Mouse (Mus musculus) mouse trophoblast stem cell (cell line): Measurements from ENCODE around the gene Lsm14a.
"Not testable (repeated sequence)": the region's sequence is repeated elsewhere in the genome, so short reads cannot be mapped to it uniquely, and the experiment has no call there.

Source experiments
- in situ Hi-C, 2 experiments: fragments of 300-500 bp; cut with MseI, MboI; formaldehyde crosslinking; loops; 2 replicates in 1 of 2; 3 replicates in 1 of 2; pipeline ENCODE4 v1.15.1; 2025

Lsm14a gene

DNA sequence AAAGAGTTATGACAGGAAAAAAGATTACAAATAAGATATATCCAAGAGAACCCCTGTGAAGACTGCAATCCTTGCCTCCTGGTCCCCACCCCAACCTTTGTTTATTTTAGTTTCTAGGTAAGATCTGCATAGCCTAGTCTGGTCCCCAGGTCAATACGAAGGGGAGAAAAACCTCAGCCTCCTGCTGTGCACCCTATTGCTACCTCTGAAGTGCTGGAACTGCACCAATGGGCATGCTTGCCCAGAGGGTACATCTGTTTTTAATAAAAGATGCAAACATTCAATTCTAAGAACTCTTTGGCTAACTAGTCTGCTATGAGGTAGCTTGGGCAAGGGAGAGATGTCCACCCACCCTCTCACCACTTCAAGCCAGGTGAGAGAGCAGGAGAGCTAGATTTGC lies 19.2 kb downstream of the Lsm14a start:
- in situ Hi-C loops, result no loop called here

DNA sequence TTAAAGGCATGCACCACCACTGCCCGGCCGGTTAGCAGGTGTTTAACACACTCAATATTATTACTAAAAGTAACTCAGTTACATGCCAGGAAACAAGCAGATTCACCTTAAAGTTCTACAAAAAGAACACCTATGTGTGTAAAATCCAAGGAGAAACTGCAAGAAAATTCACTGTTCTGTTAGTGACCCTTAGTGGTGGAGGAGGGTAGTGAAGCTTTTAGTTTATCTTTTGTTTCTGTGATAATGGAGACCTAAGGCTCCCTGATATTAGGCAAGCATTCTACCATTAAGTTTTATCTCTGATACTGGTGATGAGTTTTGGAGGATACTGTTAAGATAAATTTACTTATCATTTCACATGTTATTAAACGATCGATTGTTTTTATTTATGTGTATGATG lies 37.5 kb downstream of the Lsm14a start:
- in situ Hi-C loops, result loop anchor here in 1 of 2 experiments (10.0 kb wide), 1 partner anchor 91 kb away; no protein-coding TSS in a partner anchor

DNA sequence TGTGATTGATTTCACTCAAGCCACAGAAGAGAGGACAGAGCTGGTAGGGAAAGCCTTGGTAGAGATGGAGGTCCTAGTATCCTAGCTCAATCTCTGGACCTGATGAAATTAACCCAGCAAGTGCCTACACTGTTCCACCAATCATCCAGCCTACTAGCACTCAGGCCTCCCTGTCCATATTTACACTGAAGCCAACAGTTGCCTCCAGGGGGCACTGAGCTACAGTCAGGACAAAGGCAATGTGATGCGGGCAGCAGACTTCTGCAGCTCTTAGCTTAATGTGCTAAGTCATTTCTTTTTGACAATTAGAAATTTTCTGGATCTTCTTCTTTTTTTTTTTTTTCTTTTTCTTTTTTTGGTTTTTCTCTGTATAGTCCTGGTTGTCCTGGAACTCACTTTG lies 41.1 kb downstream of the Lsm14a start:
- in situ Hi-C loops, result loop anchor here (5.0 to 10.0 kb wide), 2 partner anchors 87 to 105 kb away; no protein-coding TSS in a partner anchor

DNA sequence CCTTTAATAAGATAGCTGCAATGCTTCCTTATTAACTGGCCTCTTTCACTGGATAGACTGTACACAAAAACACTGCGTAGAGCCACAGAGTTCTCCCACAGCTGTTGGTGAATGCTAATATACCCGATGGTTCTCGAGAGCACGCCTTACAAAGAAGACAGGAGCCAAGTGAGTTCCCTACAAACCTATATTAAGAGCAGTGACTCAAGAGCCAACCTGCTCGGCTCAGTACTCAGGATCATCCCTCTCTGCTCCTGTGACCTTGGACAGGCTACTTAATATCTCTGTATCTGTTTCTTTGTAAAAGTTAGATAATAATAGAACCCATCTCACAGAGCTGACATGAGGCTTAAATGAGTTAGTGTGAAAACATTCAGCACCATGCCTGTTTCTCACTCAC lies 42.9 kb downstream of the Lsm14a start:
- in situ Hi-C loops, result loop anchor here (5.0 to 10.0 kb wide), 2 partner anchors 85 to 103 kb away; no protein-coding TSS in a partner anchor

DNA sequence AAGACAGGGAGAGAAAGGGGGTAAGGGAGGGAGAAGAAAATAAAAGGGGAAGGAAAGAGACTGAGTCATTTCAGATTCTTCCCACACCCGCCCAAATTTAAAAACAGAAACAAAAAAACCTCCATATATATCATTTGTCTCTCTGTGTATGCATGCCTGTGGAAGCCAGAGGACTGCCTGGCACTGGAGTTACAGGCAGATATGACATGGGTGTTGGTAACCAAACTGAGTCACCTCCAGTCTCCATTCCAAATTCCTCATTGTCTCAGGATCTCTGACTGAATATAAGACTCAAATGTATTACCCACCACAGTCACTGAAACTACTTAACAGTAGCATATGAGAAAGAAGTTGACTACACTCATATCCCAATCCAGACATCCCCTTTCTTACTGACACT lies 45.1 kb downstream of the Lsm14a start:
- in situ Hi-C loops, result no loop called here

DNA sequence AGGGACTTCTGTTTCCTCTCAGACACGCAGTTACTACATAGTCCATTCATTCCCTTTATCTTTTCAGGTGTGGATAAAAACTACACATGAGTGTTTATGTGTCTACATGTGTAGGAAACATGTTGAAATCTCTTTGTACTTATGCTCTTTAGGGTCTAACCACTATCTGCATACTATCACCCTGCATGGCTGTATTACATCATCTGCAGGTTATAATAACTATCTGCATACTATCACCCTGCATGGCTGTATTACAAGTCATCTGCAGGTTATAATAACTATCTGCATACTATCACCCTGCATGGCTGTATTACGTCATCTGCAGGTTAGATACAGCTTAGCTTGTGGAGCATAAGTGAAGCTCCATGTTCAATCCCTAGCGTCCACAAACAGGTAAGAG lies 46.1 kb downstream of the Lsm14a start:
- in situ Hi-C loops, result no loop called here

DNA sequence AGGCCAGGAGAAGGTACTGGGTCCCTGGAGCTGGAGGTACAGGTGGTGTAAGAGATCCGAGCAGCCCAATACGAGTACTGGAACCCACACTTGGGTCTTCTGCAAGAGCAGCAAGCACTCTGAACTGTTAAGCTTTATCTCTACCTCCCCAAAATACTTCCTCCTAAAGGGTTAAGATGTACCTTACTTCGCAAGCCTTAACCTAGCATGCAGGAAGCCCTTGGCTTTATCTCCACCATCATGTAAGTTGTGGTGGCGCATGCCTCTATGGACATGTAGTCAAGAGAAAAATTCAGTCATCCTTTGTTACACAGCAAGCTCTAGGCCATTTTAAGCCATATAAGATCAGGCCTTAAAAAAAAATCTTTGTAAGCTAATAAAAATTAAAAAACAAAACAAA lies 46.6 kb downstream of the Lsm14a start:
- in situ Hi-C loops, result no loop called here

- in situ Hi-C loops, result no loop called here
Measured at GRCm38 (mm10) chr7:34342040-34342793, 50.9 kb downstream of the Lsm14a start.

DNA sequence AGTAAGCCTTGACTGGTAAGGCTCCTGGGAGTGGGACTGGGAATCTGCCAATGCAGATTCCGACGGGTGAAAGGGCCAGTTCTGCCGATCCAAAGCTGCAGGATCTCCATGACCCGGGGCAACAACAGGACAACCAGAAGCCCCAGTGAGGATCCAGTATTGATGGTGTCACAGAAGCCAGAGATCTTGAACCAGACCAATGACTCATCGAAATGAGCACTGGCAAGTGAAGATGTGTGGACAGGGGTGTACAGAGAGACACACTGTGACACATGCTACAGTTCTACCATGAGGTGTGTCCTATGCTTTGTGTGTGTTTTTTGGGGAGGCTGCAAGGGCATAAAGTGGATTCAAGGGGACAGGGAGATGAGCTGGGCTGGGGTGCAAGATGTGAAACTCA lies 52.3 kb downstream of the Lsm14a start:
- in situ Hi-C loops, result no loop called here

- in situ Hi-C loops, result no loop called here
Measured at GRCm38 (mm10) chr7:34339164-34339489, 54.0 kb downstream of the Lsm14a start.

DNA sequence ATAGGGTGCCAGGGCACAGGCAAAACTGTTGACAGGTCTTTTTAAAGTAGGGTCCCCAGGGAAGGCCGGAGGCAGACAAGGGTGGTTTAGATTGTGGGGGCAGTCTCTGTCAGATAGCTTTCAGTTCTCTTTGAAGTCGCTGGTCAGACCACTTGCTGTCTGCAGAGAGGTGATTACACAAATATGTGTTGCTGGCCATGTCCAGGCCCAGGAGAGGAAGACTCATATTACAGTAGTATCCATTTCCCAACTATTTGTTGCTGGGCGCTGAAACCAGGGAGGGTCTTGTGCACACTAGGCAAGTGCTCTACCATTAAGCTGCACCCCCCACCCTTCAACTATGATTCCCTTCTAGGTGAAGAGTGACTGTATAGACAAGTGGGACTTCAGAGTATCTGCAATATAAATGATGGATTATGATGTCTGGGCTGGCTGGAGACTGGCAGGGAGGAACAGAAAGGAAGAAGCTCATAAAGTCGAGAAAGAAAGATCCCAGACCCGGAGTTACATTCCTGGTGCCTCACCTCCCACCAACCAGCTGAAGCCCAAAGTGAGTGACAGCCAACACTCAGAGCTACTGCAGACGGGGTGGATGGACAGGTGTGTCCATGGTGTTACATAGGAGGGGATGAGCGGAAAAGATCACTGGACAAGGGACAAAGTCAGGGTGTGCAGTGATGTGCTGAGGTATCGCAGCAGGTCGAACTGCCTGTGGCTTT lies 54.5 kb downstream of the Lsm14a start:
- in situ Hi-C loops, result no loop called here

DNA sequence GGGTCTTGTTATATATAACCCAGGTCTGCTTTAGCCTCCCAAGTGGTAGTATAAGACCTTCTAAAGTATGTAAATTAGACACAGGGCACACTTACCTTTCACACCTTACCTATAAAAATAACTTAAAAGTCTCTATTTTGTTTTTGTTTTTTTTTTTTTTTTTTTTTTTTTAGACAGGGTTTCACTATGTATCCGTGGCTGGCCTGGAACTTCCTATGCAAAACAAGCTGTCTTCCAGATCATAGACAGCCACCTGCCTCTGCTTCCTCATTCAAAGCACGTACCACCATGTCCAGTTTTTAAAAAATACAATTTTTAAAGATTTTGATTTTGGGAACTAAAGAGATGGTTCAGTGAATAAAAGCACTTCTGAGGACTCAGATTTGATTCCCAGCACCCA lies 55.8 kb downstream of the Lsm14a start:
- in situ Hi-C loops, result no loop called here

DNA sequence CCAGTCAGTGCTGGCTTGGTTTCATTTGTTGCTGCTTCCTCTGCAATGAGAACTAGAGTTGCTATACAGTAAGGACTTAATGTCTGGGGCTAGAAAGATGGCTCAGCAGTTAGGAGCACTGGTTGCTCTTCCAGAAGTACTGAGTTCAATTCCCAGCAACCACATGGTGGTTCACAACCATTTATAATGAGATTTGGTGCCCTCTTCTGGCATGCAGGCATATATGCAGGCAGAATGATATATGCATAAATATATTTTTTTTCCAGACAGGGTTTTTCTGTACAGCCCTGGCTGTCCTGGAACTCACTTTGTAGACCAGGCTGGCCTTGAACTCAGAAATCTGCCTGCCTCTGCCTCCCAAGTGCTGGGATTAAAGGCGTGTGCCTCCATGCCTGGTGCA lies 56.6 kb downstream of the Lsm14a start:
- in situ Hi-C loops, result not testable (repeated sequence)

DNA sequence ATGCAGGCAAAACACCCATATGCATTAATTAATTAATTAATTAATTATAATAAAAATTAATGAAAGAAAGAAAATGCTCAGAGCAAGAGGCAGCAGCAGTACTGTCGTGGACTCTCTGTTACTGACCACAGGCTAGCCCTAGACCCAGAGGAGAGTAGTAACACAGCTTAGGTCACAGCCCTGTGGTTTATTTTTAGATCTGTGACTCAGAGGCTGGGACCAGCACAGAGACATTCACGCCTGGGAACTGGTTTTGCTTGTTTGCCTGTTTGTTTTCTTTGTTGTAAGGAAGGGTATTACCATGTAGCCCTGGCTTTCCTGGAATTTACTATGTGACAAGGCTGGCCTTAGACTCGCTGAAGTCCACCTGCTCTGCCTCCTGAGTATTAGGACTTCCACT lies 65.6 kb downstream of the Lsm14a start:
- in situ Hi-C loops, result no loop called here

GRCm38 (mm10) chr7:34324857-34325256 lies 68.3 kb downstream of the Lsm14a start:
- in situ Hi-C loops, result no loop called here

DNA sequence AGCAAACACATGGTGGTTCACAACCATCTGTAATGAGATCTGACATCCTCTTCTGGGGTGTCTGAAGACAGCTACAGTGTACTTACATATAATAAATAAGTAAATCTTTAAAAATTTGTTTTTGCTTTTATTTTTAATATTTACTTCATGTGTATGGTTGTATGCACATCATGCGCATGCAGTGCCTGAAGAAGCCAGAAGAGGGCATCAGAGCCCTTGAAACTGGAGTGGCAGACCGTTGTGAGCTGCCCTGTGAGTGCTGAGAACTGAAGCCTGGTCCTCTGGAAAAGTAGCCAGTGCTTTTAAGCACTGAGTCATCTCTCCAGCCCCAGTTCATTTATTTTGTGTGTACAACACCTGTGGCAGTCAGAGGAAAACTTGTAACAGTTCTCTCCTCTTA lies 69.1 kb downstream of the Lsm14a start:
- in situ Hi-C loops, result no loop called here

DNA sequence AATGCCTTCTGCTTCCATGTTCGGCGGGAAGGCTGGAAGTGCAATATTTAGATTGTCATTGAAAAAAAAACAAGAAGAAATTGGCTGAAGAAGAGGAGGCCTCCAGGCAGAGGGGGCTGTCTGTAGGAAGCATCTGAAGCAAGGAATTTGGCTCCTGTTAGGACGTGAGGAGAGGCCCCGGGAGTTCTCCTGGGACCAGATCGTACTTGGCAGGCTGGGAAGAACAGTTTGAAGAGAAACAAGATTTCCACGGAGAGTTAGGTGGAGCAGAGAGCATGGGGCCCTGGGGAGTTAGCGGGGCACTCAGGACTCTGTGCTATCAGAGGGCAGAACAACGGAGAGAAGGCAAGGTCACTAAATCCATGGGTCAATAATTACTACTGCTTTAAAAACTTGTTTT lies 69.8 kb downstream of the Lsm14a start:
- in situ Hi-C loops, result no loop called here

- in situ Hi-C loops, result no loop called here
Measured at GRCm38 (mm10) chr7:34321958-34322357, 71.2 kb downstream of the Lsm14a start.

- in situ Hi-C loops, result no loop called here
Measured at GRCm38 (mm10) chr7:34321119-34321518, 72.0 kb downstream of the Lsm14a start.

- in situ Hi-C loops, result no loop called here
Measured at GRCm38 (mm10) chr7:34319957-34320356, 73.2 kb downstream of the Lsm14a start.

DNA sequence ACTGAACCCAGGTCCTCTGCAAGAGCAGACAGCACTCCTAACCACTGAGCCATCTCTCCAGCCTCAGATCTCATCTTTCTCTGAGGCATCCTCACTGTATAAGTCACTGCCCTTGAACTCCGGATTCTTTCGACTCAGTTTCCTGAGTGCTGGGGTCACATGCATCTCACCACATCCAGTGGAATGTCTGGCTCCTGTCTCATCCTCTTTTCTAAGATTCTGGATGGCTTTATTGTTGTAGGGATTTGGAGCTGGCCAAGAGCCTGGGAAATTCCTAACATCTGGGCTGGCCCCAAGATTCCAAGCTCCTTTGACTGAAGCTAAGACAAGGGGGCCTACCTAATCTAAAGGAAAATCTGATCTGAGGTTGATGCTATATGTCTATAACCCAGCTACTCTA lies 74.0 kb downstream of the Lsm14a start:
- in situ Hi-C loops, result no loop called here

DNA sequence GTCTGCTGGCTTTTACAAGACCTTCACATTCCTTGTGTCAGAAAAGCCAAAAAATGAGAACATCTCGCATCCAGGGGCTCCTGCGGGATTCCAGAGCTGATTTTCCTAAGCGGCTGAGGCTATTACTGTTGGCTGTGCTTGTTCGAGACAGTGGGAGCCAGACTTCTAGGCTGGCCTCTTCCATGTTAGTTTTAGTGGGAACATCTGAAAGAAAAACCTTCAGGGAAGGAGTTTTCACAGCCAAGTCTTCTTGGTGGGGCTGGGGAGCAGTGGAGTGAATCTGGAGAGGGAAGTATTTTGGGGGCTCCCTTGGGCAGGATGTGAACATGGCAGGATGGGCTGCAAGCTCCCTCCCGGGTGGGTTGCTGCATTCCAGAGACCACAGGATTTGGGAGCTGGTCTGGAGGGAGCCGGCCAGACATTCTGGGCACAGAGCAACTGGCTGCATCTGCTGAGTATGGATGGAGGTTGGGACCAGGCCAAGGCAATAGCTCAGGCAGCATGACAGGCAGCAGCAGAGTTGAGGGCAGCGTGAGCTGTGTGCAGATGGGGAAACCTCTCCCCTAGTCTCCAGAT lies 75.1 kb downstream of the Lsm14a start:
- in situ Hi-C loops, result no loop called here

DNA sequence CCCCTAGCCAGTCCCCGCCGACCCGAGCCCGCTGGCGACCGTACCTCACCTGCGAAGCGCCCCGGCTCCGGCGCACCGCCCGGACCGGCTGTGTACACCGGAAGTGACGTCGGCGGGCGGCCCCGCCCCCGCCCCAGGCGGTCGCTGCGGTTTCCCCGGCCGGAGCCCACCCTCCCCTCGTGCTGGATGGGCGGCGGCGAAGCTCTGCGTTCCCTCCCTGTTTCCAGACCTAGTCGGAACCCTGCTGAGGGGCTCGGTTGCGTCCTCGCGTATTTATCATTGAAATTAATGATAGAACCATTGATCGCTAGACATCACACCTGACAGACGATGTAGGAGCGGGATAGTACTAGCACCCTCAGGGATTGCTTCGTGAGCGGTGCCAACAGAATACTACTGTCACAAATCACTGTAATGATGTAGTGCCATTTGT lies 79.7 kb downstream of the Lsm14a start, which contains the start of gene 4931406P16Rik:
4931406P16Rik (minus strand) TSS at position 109 of the 433 bp plus-strand sequence.
- in situ Hi-C loops, result no loop called here
